Mouse (Mus musculus) 416B (cell line): ENCODE results near the gene Rmnd5a.
"Not testable (repeated sequence)": the region's sequence is repeated elsewhere in the genome, so short reads cannot be mapped to it uniquely, and the experiment has no call there.

Source experiments
- DNase-seq: peaks from one replicate; pipeline ENCODE4 v3.0.0; 2011; ENCODE audit warnings: low read depth

The Rmnd5a gene

DNA sequence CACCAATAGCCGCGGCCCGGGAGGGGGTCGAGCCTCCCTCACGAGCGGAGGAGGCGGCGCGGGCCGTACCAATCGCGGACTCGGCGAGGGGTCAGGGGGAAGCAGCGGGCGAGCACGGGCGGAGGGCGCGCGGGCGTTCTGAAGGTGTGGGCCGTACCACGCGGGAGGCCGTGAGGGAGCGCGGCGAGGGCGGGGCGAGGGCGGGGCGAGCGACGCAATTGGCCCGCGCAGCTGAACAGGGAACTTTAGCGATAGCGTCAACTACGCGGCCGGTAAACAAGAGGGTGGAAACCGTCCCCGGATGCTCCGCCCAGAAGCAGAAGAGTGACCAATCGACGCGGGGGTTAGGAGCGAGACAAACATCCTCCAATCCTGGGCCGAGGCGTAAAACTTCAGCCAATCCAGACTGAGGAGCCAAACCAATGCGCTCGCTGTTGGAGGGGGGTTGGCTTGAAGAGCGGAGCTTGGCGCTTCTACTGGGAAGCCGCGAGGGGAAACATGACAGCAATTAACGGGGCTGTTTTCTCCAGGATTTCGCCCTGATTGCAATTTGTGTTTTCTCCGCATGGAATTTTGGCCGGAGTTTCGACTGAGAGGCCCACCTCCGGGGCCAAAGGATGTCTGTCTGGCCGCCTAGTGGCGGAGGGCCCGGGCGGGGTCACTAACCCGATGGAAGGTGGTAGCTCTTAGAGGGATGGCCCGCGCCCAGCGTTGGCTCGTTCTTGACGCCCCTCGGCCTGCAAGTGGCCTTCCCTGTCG lies at the start of gene Rmnd5a:
Gene Rmnd5a, minus strand, starts transcription at position 146 of the 759 bp plus-strand sequence.
- DNase-seq: peak; percentile 99

DNA sequence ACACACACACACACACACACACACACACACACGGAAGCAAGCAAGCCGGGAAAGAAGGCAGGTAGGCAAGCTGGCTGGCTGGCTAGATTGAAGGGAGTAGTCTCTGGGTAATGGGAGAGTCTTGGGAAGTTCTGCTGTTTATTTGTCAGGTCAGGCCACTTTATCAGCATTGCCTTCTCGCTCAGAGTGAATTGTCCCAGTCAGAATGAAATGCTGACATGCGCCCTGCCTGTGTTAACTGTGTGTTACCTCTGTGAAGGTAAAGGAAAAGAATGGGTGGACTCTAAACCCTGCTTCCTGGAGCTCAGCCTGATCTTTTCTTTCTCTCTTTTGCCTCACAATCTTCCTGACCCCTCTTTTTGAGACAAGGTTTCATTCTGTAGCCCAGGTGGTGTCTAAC lies 47.5 kb upstream of the Rmnd5a start:
- DNase-seq: no peak

DNA sequence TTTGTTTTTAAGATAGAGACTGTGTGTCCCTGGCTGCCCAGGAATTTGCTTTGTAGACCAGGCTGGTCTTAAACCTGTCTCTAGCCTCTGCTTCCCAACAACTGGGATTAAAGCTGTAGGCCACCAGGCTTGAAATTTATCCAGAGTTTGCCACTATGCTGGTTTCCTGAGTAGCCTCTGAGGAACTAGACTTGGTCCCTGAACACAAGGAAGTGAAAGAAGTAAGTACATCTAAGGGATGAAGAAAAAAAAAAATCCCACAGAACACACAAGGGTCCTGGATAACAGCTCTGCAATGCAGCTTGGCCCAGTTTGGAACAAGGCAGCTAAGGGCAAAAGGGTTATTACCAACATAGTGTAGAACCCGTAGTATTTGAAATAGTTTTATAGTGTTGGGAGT lies 46.4 kb upstream of the Rmnd5a start:
- DNase-seq: no peak

DNA sequence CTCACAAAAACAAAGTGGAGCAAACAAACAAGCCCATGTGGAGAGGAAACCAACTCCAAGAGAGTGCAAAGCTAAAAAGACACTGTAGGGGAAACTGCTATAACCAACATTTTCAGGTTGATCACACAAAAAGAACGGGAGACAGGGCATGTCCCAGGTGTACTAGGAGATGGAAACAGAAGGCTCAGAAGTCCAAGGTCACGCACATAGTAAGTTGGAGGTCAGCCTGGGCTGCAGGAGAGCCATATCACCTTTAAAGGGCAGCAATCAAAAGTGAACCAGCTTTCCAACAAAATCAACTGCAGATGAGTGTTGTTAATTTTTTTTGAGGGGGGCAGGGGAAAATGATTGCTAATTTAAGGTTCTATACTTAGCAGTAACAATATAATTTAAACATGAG lies 45.8 kb upstream of the Rmnd5a start:
- DNase-seq: no peak

DNA sequence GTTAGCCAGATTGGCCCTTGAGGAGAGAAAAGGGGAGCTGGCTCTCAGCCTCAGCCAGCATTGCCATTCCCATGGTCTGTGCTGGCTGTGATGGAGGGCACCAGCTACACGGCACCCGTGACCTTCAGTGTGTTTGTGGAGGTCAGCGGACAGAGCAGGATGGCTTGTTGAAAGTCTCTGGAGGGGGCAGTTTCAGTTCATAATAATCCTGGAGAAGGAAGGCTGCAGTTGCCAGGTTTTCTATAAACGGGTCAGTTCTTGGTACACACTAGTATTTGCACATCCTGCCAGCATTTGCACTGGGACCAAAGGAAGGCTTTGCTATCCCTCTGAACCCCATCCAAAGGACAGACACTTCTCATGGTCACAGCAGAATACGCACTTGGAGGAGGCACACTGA lies 44.8 kb upstream of the Rmnd5a start:
- DNase-seq: no peak

DNA sequence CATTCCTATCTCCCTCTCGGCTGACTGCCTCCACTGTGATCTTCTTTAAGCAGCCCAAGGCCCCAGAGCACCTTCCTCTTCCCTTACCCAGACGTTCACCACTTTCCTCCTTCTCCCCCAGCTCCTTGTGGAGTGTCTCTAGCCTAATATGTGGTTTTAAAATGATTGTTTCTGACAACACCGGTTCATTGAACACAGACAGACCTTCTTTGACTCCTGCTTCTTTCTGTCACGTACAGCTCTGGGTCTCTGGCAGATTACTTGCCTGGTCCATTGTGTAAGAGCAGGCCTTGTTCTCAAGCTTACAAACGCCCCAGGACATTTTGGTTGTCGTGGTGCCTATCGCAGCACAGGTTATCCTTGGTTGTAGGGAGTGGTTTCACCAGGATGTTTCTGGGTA lies 40.7 kb upstream of the Rmnd5a start:
- DNase-seq: no peak

DNA sequence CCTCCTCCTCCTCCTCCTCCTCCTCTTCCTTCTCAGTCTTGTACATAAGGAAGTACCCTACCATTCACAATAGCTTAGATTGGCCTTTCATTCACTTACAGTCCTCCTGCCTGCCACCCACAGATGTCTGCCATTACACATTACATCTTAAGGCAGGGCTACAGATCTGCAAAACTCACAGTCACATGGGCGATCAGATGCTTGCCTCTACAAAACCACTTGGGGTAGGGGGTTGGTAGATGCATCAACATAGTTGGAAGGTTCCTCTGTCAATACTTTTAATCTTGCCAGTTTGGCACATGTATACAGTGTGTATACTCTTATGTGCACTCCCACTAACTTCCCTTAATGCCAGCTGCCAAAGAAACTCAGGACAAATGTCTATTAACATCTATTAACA lies 39.7 kb upstream of the Rmnd5a start:
- no peak for DNase-seq

DNA sequence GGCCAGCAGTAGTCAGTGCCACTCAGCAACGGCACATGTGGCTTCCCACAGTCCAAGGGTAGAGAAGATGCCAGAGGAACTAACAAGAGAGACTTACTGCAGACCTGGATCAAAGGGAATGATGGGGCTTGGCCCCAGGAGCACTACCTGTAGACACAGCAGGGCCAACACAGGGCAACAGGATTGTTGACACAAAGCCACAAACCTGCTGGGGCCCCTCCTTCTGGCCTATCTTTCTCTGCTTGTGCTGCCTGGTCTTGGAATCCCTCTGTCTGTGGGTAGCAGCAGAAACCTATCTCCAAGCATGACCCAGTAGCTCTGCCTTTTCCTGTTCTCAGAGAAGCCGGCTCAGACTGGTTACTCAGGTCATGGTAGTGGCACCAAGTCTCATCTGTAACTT lies 39.2 kb upstream of the Rmnd5a start:
- DNase-seq: not testable (repeated sequence)

DNA sequence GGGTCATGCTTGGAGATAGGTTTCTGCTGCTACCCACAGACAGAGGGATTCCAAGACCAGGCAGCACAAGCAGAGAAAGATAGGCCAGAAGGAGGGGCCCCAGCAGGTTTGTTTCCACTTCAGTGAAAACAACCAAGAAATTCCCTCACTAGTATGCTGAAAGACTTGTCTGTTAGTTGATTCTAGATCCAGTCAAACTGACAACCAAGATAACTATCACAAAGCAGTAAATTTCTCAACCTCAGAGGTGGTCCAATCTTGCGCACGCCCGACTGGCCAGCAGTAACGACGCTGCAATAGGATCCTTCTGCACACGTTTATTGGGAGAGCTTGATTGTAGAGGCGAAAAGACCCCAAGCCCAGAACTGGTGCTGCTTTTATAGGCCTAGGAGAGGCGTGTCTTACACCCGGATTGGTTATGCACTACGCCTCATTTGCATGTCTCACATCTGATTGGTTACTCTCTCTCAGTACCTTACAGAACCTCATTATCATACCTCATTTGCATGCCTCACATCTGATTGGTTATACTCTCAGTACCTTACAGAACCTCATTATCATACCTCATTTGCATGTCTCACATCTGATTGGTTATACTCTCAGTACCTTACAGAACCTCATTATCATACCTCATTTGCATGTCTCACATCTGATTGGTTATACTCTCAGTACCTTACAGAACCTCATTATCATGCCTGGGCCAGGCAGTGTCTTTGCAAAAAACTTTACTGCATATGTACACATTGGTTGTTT lies 38.6 kb upstream of the Rmnd5a start:
- not testable (repeated sequence) for DNase-seq

DNA sequence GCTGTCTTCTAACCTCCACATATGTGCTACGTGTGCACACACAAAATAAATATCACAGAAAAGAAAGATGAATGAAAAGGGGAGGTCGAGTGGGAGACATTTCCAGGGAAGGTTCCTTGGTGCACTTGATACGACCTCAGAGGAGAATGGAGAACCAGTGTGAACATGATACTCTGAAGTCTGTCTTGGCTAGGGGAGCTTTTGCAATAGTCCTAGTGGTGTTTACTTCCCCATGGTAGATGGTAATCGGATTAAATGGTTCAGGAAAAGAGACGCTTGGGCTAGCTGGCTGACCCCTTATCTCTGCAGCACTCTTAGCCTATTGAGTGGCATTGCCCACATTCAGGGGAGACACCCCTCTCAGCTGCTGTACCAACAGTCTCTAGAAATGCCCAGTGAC lies 36.3 kb upstream of the Rmnd5a start:
- peak; percentile 41 for DNase-seq

DNA sequence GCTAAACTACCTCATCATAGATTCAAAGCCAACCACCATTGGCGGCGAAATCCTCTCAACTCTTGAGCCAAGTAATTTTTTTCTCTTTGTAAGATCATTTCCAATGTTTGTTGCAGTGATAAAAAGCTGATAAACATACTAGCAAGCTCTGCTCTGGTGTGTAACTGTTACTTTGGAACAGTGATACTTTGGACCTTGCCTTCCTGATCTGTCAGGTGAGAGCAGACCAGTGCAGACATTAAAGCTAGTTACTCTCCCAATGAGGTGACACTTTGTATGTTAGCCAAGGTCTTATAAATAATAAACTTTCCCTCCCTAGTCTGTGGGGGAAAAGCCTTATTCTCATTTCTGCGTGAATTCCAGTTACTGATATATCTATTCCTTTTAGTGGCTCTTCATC lies 35.2 kb upstream of the Rmnd5a start:
- DNase-seq: no peak

DNA sequence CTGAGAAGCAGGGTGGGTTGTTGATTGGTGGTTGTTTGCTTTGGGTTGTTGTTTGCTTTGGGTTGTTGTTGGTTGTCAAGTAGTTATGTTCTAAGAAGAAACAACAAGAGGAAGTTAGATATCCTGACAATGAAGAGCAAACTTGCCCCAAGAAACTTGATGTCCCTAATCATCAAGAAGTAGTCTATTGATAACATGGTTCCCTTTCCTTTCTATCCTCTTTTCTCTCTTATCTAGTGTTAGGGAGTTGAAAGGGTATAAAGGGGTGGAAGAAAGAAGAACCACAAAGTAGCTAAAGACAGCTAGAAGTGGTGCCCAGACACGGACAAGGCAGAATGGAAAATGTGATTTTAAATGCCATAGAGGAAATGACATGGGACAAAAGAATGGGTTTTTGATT lies 32.3 kb upstream of the Rmnd5a start:
- no peak for DNase-seq

DNA sequence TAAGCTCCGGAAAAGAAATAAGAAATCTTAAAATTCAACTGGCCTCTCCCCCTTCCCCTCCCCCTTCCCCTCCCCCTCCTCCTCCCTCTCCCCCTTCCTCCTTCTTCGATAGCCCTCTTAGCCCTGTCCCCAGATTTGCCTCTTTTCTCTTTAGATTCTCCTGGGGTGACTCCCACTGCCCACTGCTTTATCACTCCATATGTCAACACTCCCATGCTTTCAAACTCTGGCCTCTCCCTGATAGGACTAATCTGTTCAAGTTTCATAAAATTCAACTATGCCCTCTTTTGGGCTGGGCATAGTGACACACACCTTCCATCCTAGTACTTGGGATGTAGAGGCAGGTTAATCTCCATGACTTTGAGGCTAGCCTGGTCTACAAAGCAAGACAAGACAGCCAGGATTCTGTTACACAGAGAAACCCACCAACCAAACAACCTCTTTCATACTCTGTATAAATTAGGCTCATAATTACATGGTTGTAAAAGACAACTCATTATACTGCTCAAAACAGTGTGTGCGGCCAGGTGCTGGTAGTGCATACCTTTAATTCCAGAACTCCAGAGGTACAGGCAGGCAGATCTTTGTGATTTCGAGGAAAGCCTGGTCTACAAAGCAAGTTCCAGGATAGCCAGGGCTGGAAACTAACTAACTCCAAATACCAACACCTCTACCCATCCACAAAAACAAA lies 31.5 kb upstream of the Rmnd5a start:
- no peak for DNase-seq

DNA sequence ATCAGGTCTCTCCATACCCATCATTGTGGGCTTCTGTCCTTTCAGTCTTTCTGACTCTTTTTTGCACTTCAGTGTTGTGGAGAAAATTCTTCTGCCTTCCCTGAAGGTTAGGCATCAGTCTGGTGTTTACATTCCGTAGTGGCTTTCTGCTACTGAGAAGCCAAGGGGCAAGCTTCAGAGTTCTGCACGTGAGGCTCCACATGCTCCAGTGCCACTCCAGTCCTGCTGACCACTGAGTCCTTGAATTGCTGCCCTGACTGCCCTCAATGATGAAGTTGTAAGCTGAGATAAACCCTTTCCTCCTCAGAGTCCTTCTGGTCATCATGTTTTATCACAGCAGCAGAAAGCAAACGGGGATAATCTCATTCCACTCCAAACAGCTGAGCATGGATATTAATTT lies 28.9 kb upstream of the Rmnd5a start:
- no peak for DNase-seq

DNA sequence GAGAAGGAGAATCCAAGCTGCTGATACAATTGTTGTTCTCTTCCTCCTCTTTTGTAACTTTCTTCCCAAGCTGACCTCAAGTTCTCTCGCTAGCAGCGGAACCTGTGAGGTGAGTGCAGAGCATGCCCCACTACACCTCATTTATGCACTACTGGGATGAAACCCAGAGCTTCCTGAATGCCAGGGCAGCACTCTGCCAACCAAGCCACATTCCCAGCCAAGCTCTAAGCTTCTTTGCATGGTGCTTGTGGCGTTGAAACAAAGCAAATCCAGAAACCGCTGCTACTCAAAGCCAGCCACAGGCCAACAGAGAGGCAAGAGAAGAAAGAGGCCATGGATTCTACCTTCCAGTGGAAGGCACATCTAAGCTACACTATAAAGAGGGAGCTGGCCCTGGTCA lies 27.3 kb upstream of the Rmnd5a start:
- DNase-seq: no peak

DNA sequence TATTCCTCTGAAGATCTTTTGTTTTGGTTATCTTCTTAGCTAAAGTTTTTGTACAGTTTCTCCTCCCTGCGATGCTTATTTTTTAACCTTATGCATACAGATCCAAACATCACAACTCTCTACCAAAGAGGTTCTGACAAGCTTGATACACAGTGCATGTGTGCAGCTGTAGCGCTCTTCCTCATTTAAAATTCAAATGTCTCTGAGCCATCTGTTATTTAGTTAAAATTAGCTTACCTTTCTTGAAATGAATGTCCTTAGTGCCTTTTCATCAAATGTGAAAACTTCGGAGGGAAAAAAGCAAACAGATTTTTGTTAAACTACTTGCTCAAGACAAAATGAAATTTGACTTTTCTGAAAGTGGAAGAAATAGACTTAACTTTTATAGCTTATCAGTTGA lies 24.7 kb upstream of the Rmnd5a start:
- DNase-seq: no peak

DNA sequence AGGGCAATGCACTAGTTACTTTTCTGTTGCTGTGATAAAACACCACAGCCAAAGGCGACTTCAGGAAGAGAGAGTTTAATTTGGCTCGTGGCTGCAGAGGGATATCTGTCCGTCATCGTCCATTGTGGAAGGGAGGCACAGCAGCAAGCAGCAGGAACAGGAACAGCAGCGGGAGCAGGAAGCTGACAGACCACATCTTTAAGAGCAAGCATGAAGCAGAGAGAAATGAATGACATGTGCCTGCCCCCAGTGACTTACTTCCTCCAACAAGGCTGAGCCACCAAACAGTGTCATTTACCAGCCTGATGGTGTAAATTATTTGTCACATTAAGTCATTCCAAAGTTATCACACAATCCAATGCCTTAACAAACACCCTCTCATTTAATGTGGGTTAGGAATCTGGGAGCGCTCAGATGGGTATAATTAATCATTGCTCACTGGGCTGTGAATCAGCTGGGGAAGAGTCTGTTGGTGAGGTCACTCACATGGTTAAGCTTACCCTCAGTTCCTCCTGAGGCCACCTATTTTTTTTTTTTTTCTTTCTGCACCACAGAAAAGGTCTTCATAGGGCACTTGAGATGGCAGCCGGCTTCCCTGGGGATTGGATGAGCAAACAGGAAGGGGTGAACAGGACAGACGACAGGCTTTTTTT lies 17.6 kb upstream of the Rmnd5a start:
- peak; percentile 73 for DNase-seq

DNA sequence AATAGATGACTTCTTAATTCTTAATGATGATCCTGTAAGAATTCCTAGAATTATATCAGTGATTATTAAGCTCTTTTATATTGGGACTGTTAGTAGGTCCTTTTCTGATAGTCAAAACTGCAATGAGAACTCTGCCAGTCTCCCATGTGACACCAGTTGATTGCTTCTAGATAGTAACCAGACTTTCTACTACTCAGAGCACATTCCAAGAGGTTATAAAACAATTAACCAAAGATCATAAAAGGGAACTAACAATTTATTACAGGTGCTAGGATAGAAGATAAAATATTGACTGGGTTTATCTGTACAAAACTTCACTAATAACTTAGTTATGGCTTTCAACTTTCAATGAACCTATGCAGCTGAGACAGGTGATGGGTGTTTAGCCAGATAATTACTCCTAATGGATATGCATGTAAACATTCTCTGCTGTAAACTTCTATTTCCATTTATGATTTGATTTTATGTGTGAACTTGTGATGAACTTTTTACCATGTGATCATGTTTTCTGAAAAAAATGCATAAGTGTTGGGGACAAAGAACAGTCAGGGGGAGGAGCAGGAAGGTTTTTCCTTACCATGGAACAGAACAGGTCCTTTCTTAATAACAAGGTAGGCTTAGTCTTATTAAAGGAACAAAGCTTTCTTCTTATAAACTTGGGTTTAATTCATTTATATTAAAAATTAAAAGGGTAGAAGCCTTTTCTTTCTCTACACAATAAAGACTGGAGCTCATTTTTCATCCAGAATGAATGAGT lies 13.7 kb upstream of the Rmnd5a start:
- DNase-seq: not testable (repeated sequence)

DNA sequence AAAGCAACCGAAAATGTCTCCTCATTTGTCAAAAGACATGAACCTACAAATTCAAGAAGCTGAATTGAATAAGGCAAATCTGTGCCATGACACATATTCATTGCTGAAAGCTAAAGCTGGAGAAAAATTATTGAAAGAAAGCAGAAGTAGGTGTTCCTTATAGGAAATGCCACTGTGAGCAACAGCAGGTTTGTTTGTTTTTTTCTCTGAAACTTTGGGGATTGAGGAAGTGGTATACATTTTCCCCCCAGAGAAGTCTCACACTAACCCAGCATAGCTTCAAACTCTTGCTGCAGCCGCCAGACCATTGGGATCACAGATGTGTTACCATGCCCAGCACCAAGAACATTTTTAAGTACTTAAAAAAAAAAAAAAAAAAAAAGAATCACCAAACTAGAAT lies 12.4 kb upstream of the Rmnd5a start:
- DNase-seq: no peak

DNA sequence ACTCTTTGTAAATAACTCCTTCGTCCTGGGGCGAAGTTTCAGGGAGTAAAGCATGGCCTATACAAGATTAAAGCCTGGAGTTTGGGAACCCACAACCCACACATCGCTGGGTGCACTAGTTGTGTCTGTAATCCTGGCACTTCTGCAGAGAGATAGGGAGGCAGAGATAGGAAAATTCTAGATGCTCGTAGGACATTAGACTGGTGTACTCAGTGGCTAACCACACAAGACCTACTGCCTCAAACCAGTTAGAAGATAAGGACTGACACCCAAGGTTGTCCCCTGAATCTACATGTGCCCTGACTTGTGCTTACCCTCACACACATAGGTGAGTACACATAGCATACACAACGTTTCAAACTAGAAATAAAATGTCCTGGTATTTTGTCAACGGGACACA lies 5.1 kb upstream of the Rmnd5a start:
- DNase-seq: no peak

DNA sequence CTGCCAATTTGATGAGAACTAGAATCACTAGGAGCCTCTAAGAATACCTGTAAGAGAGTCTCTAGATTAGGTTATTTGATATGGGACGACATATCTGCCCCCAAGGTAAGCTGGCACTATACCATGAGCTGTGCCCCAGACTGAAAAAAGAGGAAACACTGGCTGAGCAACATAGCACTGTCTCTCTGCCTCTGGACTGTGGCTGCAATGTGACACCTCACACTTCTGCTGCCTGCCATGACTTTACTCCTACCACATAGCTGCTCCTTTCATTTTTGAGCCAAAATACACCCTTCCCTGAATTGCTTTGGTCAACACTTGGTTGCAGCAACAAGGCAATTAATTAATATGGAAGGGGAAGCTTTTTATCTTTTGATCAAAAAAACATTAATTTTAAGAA lies 4.3 kb upstream of the Rmnd5a start:
- DNase-seq: peak; percentile 57

DNA sequence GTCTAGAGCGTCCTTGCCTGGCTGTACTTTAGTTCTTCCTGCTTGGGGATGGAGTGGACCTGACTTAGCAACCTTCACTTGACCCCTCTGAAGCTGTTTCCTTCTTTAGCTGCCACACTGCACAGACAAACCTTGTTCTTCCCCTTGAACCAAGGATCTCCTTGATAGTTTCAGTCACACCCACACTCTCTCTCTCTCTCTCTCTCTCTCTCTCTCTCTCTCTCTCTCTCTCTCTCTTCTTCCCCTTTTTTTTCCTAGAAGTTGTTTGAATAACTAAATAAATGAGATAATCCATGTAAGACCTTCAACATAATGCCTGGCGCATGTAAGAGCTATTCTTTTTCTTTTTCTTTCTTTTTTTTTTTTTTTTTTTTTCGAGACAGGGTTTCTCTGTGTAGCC lies 1.7 kb upstream of the Rmnd5a start:
- no peak for DNase-seq
